Mouse (Mus musculus) midbrain, embryonic 15.5 days (tissue): ENCODE measurements around the gene Atox1. TPM values are rescaled to one million over a fixed set of nuclear protein-coding genes. Genes with fewer than 3 reads are reported as not detected.

Experiments used
- ATAC-seq: fragments of 200-750 bp; cut with Nextera tagmentation; replicated peaks from 2 replicates; pipeline ENCODE4 v1.8.0; 2017; ENCODE audit warnings: moderate TSS enrichment
- H3K27ac ChIP-seq: fragments of 300-500 bp; sonication (generic); 2 replicates; pipeline ENCODE4 v1.5.1; 2015; ENCODE audit warnings: mild to moderate bottlenecking, inconsistent platforms
- H3K27me3 ChIP-seq: fragments of 300-500 bp; sonication (generic); replicated peaks from 2 replicates; pipeline ENCODE4 v1.6.1; 2015; ENCODE audit warnings: inconsistent platforms
- H3K36me3 ChIP-seq: fragments of 300-500 bp; sonication (generic); replicated peaks from 2 replicates; pipeline ENCODE4 v1.6.1; 2015; ENCODE audit warnings: inconsistent platforms
- H3K4me1 ChIP-seq: fragments of 300-500 bp; sonication (generic); 2 replicates; pipeline ENCODE4 v1.6.1; 2015; ENCODE audit warnings: inconsistent platforms
- H3K4me2 ChIP-seq: fragments of 300-500 bp; sonication (generic); 2 replicates; pipeline ENCODE4 v1.6.1; 2015; ENCODE audit warnings: inconsistent platforms, mild to moderate bottlenecking, moderate library complexity
- H3K4me3 ChIP-seq: fragments of 300-500 bp; sonication (generic); 2 replicates; pipeline ENCODE4 v1.5.1; 2015; ENCODE audit warnings: mild to moderate bottlenecking, inconsistent platforms
- H3K9ac ChIP-seq: fragments of 300-500 bp; sonication (generic); 2 replicates; pipeline ENCODE4 v1.6.1; 2015; ENCODE audit warnings: mild to moderate bottlenecking, inconsistent platforms
- H3K9me3 ChIP-seq: fragments of 300-500 bp; sonication (generic); 2 replicates; pipeline ENCODE4 v1.6.1; 2016; ENCODE audit warnings: inconsistent platforms
- WGBS: fragments of 180-500 bp; shearing (Covaris S2); methylation state at CpG from one replicate; pipeline ENCODE4 v1.1.7; 2015; ENCODE audit warnings: mixed read lengths; 5-methylcytosine and 5-hydroxymethylcytosine counted together
- microRNA-seq: library from miRNA; unstranded; fragments of <30 nt; microRNA quantifications from one replicate; pipeline ENCODE4, GENCODE M21; 2016
- polyA plus RNA-seq: library from polyadenylated mRNA; unstranded; fragments of >200 nt; fragmentation: Nextera tagmentation; extraction: Ambion mirVana; gene quantifications from 2 replicates; pipeline ENCODE4 v1.2.1, GENCODE M21; 2015

Atox1 gene
- polyA plus RNA-seq, 1 experiment from 2014 or later, result 225 TPM

GRCm38 (mm10) chr11:55405601-55406469, 55.2 kb downstream of the Atox1 start:
- Histone ChIP-seq H3K9me3 (no peaks in the 10 kb centered on the region), H3K27ac (no peak overlapping the region), H3K4me2 (no peak overlapping the region), H3K4me3 (no peak overlapping the region), H3K27me3 (no peaks in the 10 kb centered on the region), H3K9ac (no peak overlapping the region), H3K4me1 (no peaks in the 10 kb centered on the region), H3K36me3 (no peaks in the 10 kb centered on the region)
- ATAC-seq, result no peak
- 83% methylated on average over 8 of the region's 8 CpGs for WGBS

DNA sequence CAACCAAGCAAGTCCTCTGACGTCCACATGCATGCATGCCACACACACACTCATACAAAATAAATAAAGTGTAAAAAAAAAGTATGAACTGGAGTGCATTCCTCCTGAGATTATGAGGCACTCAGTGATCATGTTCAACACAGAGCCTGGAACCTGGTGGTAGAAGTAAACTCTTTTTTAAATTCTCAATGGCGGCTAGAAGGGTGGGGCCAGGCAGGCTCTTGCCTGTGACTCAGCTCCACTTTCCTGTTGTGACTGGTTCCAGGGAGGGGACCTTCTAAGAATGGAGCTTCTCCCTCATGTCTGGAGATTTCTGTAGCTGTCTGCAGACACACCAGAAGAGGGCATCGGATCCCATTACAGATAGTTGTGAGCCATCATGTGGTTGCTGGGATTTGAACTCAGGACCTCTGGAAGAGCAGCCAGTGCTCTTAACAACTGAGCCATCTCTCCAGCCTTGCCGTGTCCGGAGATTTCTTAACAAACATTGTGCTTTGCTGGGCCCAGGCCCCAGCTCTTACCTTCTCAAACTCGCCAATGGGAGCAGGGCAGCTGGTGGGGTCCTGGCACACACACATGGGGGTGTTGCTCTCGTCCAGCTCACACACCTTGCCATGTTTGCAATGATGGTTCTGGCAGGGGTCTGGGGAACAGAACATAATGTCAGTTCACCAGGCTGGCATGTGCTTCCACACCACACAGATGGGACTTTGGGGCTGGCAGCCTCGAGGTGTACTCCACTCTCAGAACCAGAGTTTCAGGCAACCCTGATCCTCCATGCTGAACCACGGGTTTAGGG, 56.2 kb downstream of the Atox1 start:
- Histone ChIP-seq H3K27me3 (no peaks in the 10 kb centered on the region), H3K36me3 (no peaks in the 10 kb centered on the region)
- WGBS, result 88% methylated on average over 9 of the region's 9 CpGs

GRCm38 (mm10) chr11:55400863-55401262, 60.2 kb downstream of the Atox1 start:
- H3K27me3 ChIP-seq, result no peaks in the 10 kb centered on the region
- no peak for ATAC-seq
- no peak overlapping the region for H3K9ac ChIP-seq
- H3K36me3 ChIP-seq, result no peaks in the 10 kb centered on the region
- H3K4me3 ChIP-seq, result no peak overlapping the region
- no peak overlapping the region for H3K27ac ChIP-seq
- no peaks in the 10 kb centered on the region for H3K4me1 ChIP-seq
- no peaks in the 10 kb centered on the region for H3K9me3 ChIP-seq
- 100% methylated on average over 2 of the region's 2 CpGs for WGBS
- no peak overlapping the region for H3K4me2 ChIP-seq

More for the DNA sequence above, 56.2 kb downstream of the Atox1 start:
- Histone ChIP-seq H3K4me3 (no peak overlapping the region), H3K9ac (no peak overlapping the region), H3K4me1 (no peaks in the 10 kb centered on the region), H3K4me2 (no peak overlapping the region), H3K9me3 (no peaks in the 10 kb centered on the region), H3K27ac (no peak overlapping the region)
- ATAC-seq, result no peak

DNA sequence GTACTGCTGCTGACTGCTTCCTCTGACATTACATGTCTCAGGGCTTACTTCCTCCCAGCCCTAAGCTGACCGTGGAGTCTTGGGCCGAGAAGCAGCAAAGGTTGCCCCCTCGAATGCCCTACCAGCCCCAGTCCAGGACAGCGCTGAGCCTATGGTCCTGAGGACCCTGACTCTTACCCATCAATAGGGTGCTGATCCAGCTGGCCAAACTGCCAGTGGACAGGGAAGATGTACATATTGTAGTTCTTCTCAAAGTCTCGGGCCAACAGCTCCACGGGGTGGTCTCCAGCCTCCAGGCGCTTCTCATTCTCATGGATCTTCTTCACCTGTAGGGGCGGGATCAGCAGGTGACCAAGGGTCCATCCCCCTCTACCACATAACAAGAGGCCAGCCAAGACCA, 62.7 kb downstream of the Atox1 start:
- Histone ChIP-seq H3K36me3 (no peaks in the 10 kb centered on the region), H3K27ac (no peak overlapping the region), H3K27me3 (no peaks in the 10 kb centered on the region), H3K9me3 (no peaks in the 10 kb centered on the region), H3K9ac (no peak overlapping the region), H3K4me3 (no peak overlapping the region), H3K4me1 (no peaks in the 10 kb centered on the region), H3K4me2 (no peak overlapping the region)
- WGBS, result 93% methylated on average over 8 of the region's 8 CpGs
- no peak for ATAC-seq

GRCm38 (mm10) chr11:55397441-55397840, 63.6 kb downstream of the Atox1 start:
- Histone ChIP-seq H3K36me3 (no peaks in the 10 kb centered on the region), H3K9ac (no peak overlapping the region), H3K4me3 (no peak overlapping the region), H3K4me1 (no peaks in the 10 kb centered on the region), H3K27me3 (no peaks in the 10 kb centered on the region), H3K9me3 (no peaks in the 10 kb centered on the region), H3K27ac (no peak overlapping the region), H3K4me2 (no peak overlapping the region)
- no peak for ATAC-seq
- 90% methylated on average over 9 of the region's 9 CpGs for WGBS

DNA sequence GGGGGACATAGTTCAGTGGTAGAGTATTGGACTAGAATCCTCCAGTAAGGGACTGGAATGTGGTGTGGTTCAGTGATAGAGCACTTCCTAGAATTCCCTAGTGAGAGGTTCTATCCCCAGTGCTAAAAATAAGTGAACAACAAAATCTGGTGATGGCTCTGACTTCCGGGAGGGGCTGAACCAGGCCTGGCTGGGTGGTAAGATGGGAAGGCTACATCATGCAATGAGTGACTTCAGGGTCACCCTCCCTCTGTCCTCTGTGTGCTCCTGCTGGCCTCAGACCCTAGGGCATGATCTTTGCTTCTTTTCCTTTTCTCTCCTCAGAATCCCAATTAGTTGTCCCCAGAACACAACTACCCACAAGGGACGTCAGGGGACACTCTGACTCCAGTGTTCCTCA, 64.0 kb downstream of the Atox1 start:
- Histone ChIP-seq H3K36me3 (no peaks in the 10 kb centered on the region), H3K4me2 (no peak overlapping the region), H3K4me3 (no peak overlapping the region), H3K27me3 (no peaks in the 10 kb centered on the region), H3K27ac (no peak overlapping the region), H3K9me3 (no peaks in the 10 kb centered on the region), H3K9ac (no peak overlapping the region), H3K4me1 (no peaks in the 10 kb centered on the region)
- WGBS, result 78% methylated on average over 2 of the region's 2 CpGs
- no peak for ATAC-seq

Small RNA genes lying within 50 kb of the gene (microRNA-seq; reads per million reads assigned to microRNA genes)
- not detected for gene Mir7652

Other genes with a start within 250 kb of the Atox1 start
- gene Fat2, start 124.7 kb downstream of the Atox1 start, polyA plus RNA-seq, result 0.09 and 0.12 TPM in 2 replicates
- 482 and 547 TPM in 2 replicates for gene Sparc, start 38.1 kb downstream of the Atox1 start, polyA plus RNA-seq
- gene G3bp1, start 8.4 kb upstream of the Atox1 start, polyA plus RNA-seq, result 104 and 105 TPM in 2 replicates
- gene Glra1, start 147.0 kb upstream of the Atox1 start, polyA plus RNA-seq, result 0.34 TPM in 2 replicates